Mouse (Mus musculus) gonadal fat pad, adult 2 months (tissue): ENCODE results near the gene Tfpt. TPM values are rescaled to one million over a fixed set of nuclear protein-coding genes. Genes with fewer than 3 reads are reported as not detected.
"Not testable (repeated sequence)": the region's sequence is repeated elsewhere in the genome, so short reads cannot be mapped to it uniquely, and the experiment has no call there.

Experiments used
- DNase-seq: peaks from one replicate; pipeline ENCODE4 v3.0.0-alpha.2; 2012; ENCODE audit warnings: low read depth
- polyA plus RNA-seq: library from polyadenylated mRNA; depleted of rRNA; stranded (reverse); fragments of >200 nt; gene quantifications from 2 replicates; pipeline ENCODE4 v1.2.3, GENCODE M21; 2012

Tfpt gene
- polyA plus RNA-seq, 1 experiment: 9.3 TPM

GRCm38 (mm10) chr7:3617242-3617995 lies 12.3 kb downstream of the Tfpt start, which contains the start of gene Ndufa3:
Gene Ndufa3, plus strand, starts transcription at chr7:3617373.
- DNase-seq: peak; percentile 73

GRCm38 (mm10) chr7:3616389-3617241 lies 13.1 kb downstream of the Tfpt start:
- DNase-seq: no peak

GRCm38 (mm10) chr7:3616057-3616388 lies 13.7 kb downstream of the Tfpt start, which contains the start of gene Oscar:
Gene Oscar, minus strand, starts transcription at chr7:3616157.
- no peak for DNase-seq

DNA sequence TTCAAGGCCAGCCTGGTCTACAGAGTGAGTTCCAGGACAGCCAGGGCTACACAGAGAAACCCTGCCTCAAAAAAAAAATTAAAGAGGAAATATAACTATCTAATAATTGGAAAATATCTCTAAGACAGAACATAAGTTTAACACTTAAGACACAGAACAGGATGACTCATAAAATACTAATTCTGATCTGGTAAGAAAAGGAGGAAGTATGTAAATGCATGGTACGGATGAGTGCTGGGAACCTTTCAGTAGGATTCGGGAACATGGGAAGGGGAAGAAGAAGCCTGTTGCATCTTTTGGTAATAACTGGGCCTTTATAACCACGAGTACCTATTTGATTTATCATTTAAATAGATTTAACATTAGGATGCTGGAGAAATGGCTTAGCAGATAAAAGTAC lies 15.7 kb downstream of the Tfpt start:
- no peak for DNase-seq

DNA sequence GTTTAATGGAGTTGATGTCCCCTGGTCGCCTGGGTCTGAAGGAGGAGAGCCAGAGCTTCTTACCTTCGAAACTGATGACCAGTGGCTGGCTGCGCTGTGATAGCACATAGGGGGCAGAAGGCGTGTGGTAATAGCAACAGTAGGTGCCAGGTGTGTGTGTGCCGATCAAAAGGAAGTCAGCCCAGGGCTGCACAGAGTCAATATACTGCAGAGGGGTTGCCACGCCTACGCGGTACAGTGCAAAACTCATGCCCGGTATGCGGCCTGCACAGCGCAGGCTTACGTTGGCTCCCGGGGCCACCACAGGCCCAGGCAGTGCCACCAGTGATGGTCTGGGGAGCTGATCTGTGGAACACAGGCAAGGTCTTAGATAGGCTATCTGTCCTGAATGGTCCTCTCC lies 18.7 kb downstream of the Tfpt start:
- no peak for DNase-seq

DNA sequence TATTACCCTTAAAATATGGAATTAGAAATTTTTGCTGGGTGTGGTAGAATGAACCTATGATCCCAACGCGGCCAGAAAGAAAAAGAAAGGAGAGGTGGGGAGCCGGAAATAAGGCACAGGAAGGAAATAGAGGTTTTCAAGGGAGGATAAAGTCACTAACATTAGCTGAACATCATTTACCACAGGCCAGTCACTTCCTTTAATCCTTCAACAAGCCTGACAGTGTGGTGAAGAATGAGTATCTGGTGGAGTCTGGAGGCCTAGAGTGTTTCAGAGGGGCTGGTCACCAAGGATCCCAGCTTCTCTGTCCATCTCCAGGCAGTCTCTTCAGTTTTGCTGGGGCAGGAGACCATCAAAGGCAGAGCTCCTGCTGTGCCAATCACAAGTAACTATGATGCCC lies 19.3 kb downstream of the Tfpt start:
- DNase-seq: no peak

- peak; percentile 31 for DNase-seq
Observed at GRCm38 (mm10) chr7:3609082-3609481, 20.6 kb downstream of the Tfpt start.

GRCm38 (mm10) chr7:3608668-3609067 lies 21.1 kb downstream of the Tfpt start:
- DNase-seq: no peak

DNA sequence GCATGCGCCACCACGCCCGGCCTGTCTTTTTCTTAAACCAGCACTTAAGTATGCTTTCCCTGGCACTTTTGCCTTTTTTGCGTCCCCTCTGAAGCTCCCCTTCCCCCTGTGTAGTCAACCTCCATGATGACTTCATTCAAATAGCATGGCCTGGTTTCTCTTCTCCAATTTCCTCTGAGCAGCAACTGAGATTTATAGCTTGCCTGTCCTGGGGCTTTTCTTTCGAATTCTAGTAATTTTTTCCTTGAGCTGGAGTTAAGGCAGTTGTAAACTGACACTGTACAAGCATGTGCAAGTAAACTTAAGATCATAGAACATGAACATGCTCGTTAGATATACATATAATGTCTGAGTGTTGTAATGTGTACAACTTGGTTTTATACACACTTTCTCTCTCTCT lies 22.3 kb downstream of the Tfpt start:
- no peak for DNase-seq

GRCm38 (mm10) chr7:3606798-3607197 lies 22.9 kb downstream of the Tfpt start:
- no peak for DNase-seq

DNA sequence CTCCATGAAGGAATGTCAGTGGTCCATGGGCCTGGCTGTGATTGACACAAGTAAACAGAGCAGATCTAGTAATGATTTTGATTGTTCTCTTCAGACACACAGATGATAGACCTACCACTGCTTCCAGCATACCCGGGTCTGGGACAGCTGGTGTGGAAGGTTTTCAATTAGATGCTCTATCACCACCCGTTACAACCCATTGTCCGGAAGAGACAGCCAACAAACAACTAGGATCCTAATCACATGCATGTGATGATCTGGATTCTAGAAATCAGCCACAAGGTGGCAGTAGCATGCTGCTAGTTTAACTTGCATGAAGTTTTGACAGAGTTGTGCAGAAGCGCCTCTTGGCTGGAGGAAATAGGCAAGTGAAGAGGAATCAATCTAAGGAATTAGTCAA lies 28.6 kb downstream of the Tfpt start:
- no peak for DNase-seq

GRCm38 (mm10) chr7:3597755-3598154 lies 32.0 kb downstream of the Tfpt start:
- DNase-seq: not testable (repeated sequence)

DNA sequence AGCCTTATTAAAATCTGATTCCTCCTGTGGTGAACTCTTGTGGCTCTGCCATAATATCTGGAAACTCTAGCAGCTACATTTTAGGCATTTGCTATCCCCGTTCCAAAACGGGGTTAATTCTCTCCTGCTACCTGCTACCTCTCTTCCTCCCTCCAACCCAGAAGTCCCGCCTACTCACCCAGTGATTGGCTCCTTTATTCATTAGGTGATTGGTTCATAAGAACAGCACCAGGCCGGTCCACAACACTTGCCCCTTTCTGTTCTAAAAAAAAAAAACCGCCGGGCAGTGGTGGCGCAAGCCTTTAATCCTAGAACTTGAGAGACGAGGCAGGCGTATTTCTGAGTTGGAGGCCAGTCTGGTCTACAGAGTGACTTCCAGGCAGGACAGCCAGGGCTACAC lies 34.6 kb downstream of the Tfpt start:
- DNase-seq: no peak

GRCm38 (mm10) chr7:3594686-3595085 lies 35.0 kb downstream of the Tfpt start:
- no peak for DNase-seq

DNA sequence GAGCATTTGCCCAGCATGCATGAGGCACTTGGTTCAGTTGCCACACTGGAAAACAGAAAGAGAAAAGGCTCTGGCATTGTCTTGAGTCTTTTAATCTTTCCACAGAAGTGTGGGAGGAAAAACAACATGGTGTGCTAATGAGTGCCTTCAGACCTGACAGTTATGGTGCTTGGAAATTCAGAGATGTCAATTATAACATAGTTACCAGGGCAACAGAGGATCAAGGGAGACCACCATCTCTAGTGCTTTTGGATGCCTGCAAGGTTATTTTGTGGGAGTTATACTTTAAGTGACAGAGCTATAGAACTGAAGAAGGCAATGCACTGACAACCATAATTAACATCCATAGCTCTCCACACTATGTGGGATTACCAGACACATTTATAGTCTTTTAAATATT lies 35.9 kb downstream of the Tfpt start:
- no peak for DNase-seq

GRCm38 (mm10) chr7:3591534-3591933 lies 38.2 kb downstream of the Tfpt start:
- DNase-seq: no peak

DNA sequence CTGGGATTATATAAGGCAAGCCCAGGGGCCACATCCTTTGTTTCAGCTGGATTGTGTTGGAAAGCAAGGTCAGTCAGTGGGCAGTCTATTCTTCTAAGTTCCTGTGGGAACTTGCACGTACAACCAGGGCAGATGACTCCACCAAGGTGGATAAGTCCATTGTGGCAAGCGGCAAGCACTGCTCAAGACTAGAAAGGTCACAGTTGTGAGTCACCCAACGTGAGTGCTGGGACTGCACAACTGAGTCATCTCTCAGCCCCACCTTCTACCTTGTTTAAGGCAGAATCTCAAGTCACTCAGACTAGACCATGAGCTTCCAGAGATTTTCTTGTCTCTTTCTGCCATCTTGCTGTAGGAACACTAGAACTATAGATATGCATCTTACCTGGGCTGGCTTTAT lies 39.2 kb downstream of the Tfpt start:
- no peak for DNase-seq

DNA sequence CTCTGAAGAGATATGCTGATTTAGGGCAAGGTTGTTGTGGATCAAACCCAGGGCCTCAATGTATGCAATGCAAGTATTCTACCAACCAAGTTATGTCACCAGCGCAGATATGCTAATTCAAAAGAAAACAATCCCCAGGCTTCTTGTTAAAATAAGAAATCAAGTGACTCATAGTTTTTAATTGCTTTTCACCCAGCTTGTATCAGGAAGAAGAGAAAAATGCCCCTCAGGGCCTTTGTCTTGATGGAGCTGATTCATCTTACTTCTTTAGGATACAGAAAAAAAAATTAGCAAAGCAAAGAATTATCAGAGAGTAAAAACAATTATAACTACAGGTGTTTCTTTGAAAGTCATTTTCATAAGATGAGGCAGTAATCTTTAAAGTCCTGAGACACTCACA lies 42.4 kb downstream of the Tfpt start:
- no peak for DNase-seq

- no peak for DNase-seq
Observed at GRCm38 (mm10) chr7:3586255-3586654, 43.5 kb downstream of the Tfpt start.

- no peak for DNase-seq
Observed at GRCm38 (mm10) chr7:3585763-3586162, 44.0 kb downstream of the Tfpt start.

DNA sequence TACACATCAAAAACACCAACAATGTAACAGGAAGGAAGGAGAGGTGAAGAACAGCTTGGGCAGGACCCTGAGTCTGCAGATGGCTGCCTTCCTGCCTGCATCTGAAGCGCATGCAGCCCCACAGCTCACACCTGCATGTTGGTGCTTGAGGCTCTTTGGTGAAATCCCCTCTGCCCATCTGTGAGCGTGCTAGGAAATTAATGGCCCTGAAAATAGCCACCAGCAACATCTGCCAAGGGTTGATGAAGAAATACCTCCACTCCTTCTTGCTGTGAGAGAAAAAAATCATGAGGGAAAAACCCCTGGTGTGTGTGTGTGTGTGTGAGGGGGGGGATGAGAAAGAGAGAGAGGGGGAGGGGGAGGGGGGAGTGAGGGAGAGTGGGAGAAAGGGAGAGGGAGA lies 49.7 kb downstream of the Tfpt start:
- no peak for DNase-seq

DNA sequence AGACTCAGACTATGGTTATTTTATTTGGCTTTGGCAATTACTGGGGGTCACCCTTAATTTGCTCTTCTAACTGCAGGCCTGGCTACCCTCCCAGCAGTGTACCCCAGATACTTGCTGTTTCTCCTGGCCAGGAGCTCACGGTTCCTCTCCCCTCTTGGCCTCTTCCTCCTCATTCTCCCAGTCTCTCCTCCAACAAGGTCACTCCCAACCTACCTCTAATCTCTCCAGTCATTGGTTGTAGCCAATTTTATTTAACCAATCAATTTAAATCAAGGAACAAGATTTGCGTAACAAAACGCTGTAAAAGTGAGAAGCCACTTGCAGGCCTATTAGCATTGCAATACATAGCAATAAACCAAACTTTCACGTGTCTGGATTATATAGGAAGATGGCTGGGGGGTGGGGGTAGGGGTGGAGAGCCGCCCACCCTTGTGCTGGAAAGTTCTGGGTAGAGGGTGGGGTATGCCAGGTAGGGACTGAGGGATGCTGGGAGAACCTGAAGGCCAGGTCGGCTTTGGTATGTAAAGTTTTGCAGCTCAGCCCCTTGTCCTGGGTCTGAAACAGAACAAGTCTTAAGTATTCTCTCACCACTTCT lies 50.7 kb downstream of the Tfpt start:
- DNase-seq: no peak

- no peak for DNase-seq
Observed at GRCm38 (mm10) chr7:3578196-3578595, 51.5 kb downstream of the Tfpt start.
